In the genomic region with DNA sequence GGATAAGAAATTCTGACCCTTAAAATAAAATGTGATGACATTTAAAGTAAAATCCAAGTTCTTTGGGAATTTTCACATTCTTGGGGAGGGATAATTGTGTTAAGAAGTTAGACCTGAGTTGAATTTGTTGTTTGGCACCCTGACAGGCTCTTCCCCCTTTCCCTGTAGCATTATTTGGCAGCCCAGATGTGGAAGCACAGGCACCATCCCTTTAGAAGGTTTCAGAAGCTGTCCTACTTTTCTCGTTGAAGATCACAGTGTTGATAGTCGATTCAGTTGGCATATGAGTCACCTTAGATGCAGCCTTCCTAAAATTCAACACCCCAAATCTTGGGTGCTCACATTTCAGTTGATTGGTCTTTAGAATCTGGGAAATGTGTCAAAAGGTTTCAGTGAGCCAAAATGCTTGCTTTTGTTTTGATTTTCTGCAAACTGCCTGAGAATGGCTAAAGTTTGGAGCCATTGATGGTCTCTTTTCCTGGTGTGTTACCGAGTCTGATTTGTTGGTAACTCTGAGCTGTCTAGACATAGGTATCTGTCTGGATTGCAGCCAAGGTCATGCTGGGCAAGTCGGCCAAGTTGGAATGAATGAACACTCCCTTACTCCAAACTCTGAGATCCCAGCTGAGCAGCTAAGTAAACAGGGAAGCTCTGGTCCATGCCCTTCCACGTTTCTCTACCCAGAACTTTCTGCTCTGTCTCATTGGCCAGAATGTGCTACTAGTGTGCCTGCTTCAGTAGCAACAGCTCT, we compare ENCODE assay signal across 17 mouse cellular contexts.
A peak's percentile ranks its signal among the peaks of the same experiment; 100 is the strongest.
DNase-seq lines count a peak whose midpoint lies in the region; ATAC-seq and TF ChIP-seq lines count a peak whose summit lies in the region.
"Had no signal": no experiment of that assay in that cellular context is flagged by ENCODE, and none has a peak within 500 bp of the region (broad histone marks: within the 10 kb centered on the region; RNA-seq: fewer than 3 reads in every experiment).

No protein-coding gene starts in this region.

- H3K9ac ChIP-seq in heart, postnatal 0 days (replicated peaks; ENCODE audit: low read depth, low read length): no peak overlapping the region
- H3K9ac ChIP-seq in intestine, embryonic 16.5 days (ENCODE audit: low read depth, low read length): no peak overlapping the region
- H3K9ac ChIP-seq: liver, embryonic 15.5 days; neural tube, embryonic 13.5 days had no signal

- TF ChIP-seq CTCF in heart, postnatal 0 days (IDR thresholded peaks at IDR 0.05; ENCODE audit: low read depth): no peak

- no peak overlapping the region for H3K4me3 ChIP-seq in heart, embryonic 10.5 days
- no peak overlapping the region for H3K4me3 ChIP-seq in heart, postnatal 0 days (ENCODE audit: low read depth, low read length)
- no peak overlapping the region for H3K4me3 ChIP-seq in intestine, embryonic 16.5 days (ENCODE audit: low read length)
- H3K4me3 ChIP-seq: limb, embryonic 10.5 days; liver, embryonic 15.5 days; neural tube, embryonic 13.5 days had no signal

- H3K9me3 ChIP-seq in heart, embryonic 10.5 days: no peaks in the 10 kb centered on the region
- no peaks in the 10 kb centered on the region for H3K9me3 ChIP-seq in heart, postnatal 0 days (replicated peaks; ENCODE audit: control insufficient read depth, low read length)
- no peaks in the 10 kb centered on the region for H3K9me3 ChIP-seq in intestine, embryonic 16.5 days (ENCODE audit: control insufficient read depth, low read length)
- H3K9me3 ChIP-seq: limb, embryonic 10.5 days; liver, embryonic 15.5 days; neural tube, embryonic 13.5 days had no signal

- peak; percentile 87 for DNase-seq in heart, adult 11 months
- no peak for DNase-seq in heart, embryonic 10.5 days (ENCODE audit: low spot score)
- peak; percentile 56 for DNase-seq in 3T3-L1 (ENCODE audit: low read depth, low spot score)
- peak; percentile 14 for DNase-seq in adrenal gland, adult 8-10 months
- peak; percentile 16 for DNase-seq in heart, postnatal 0 days (ENCODE audit: low spot score)
- no peak for DNase-seq in frontal cortex, postnatal 10 days (ENCODE audit: low spot score in 2 of 2)
- DNase-seq in urinary bladder, postnatal 25 days (ENCODE audit: low spot score): no peak
- DNase-seq: cerebellum, adult 11-12 months; kidney, adult 18-20 months; lung, postnatal 4 days; midbrain, embryonic 14.5 days; right cerebral cortex, postnatal 14 days; thymus, postnatal 25 days had no signal

- no peak for TF ChIP-seq EP300 in heart, postnatal 0 days (IDR thresholded peaks at IDR 0.05; ENCODE audit: low read depth)

- ATAC-seq in heart, postnatal 0 days (ENCODE audit: insufficient read depth, low read depth): peak; percentile 30; the same call in 1 of the 2 replicates
- ATAC-seq in intestine, embryonic 16.5 days: no peak

- H3K27ac ChIP-seq in heart, embryonic 10.5 days: no peak overlapping the region
- H3K27ac ChIP-seq in heart, postnatal 0 days (ENCODE audit: low read depth): no peak overlapping the region
- no peak overlapping the region for H3K27ac ChIP-seq in intestine, embryonic 16.5 days (ENCODE audit: low read length)
- H3K27ac ChIP-seq: limb, embryonic 10.5 days; liver, embryonic 15.5 days; neural tube, embryonic 13.5 days had no signal

- H3K27me3 ChIP-seq in heart, embryonic 10.5 days (ENCODE audit: insufficient read depth, poor library complexity, severe bottlenecking): no peaks in the 10 kb centered on the region
- no peaks in the 10 kb centered on the region for H3K27me3 ChIP-seq in heart, postnatal 0 days (ENCODE audit: control insufficient read depth, insufficient read depth, low read length)
- no peaks in the 10 kb centered on the region for H3K27me3 ChIP-seq in intestine, embryonic 16.5 days (replicated peaks; ENCODE audit: control insufficient read depth, insufficient read depth, low read length)
- H3K27me3 ChIP-seq: liver, embryonic 15.5 days; neural tube, embryonic 13.5 days had no signal

- H3K4me2 ChIP-seq in heart, postnatal 0 days (ENCODE audit: low read depth, low read length): no peak overlapping the region
- H3K4me2 ChIP-seq in intestine, embryonic 16.5 days (ENCODE audit: low read depth, low read length): no peak overlapping the region
- H3K4me2 ChIP-seq: liver, embryonic 15.5 days; neural tube, embryonic 13.5 days had no signal

- H3K36me3 ChIP-seq in heart, embryonic 10.5 days: no peaks in the 10 kb centered on the region
- no peaks in the 10 kb centered on the region for H3K36me3 ChIP-seq in heart, postnatal 0 days (replicated peaks; ENCODE audit: control insufficient read depth, insufficient read depth, low read length)
- H3K36me3 ChIP-seq in intestine, embryonic 16.5 days (ENCODE audit: control insufficient read depth, insufficient read depth, low read length): no peaks in the 10 kb centered on the region
- H3K36me3 ChIP-seq: limb, embryonic 10.5 days; liver, embryonic 15.5 days; neural tube, embryonic 13.5 days had no signal

- peaks cover 6% of the 10 kb centered on the region; the same call in 1 of the 2 replicates for H3K4me1 ChIP-seq in heart, embryonic 10.5 days
- 0 out of 2 replicates have a peak, but pooled peaks cover 6% of the 10 kb centered on the region for H3K4me1 ChIP-seq in heart, postnatal 0 days (ENCODE audit: control insufficient read depth, insufficient read depth)
- H3K4me1 ChIP-seq in intestine, embryonic 16.5 days (ENCODE audit: control insufficient read depth, insufficient read depth, low read length): peaks cover 8% of the 10 kb centered on the region; the same call in 1 of the 2 replicates
- H3K4me1 ChIP-seq: limb, embryonic 10.5 days; liver, embryonic 15.5 days; neural tube, embryonic 13.5 days had no signal

- 50% methylated on average over 5 of the region's 5 CpGs for WGBS in heart, embryonic 10.5 days
- WGBS in heart, postnatal 0 days: 23% methylated on average over 5 of the region's 5 CpGs
- WGBS in intestine, embryonic 16.5 days: 39% methylated on average over 5 of the region's 5 CpGs

Comparison
In these comparisons a context has a peak if more than half of its experiments do, and no peak if none do; other contexts are left out.
1. DNase-seq: peak in heart, adult 11 months (single experiment), 3T3-L1 (single experiment), adrenal gland, adult 8-10 months (single experiment) and heart, postnatal 0 days (single experiment); none in heart, embryonic 10.5 days (single experiment), frontal cortex, postnatal 10 days (0 of 2) and urinary bladder, postnatal 25 days (single experiment).